Mouse (Mus musculus): Measurements from ENCODE around the gene Keg1. TPM values are rescaled to one million over a fixed set of nuclear protein-coding genes. Genes with fewer than 3 reads are reported as not detected.

The Keg1 gene
- not detected for total RNA-seq (2023)

GRCm38 (mm10) chr19:12695590-12695989, at the start of gene Keg1:
Gene Keg1, plus strand, starts transcription at chr19:12695786.

GRCm38 (mm10) chr19:12670139-12670538, 25.4 kb upstream of the Keg1 start, which contains the start of gene Olfr1442:
Gene Olfr1442, plus strand, starts transcription at chr19:12670439.

GRCm38 (mm10) chr19:12677812-12678211, 17.8 kb upstream of the Keg1 start, which contains the start of gene Olfr1443:
Gene Olfr1443, plus strand, starts transcription at chr19:12678112.

GRCm38 (mm10) chr19:12765308-12765707, 69.7 kb downstream of the Keg1 start, which contains the start of gene Cntf:
Gene Cntf, minus strand, starts transcription at chr19:12765632.

Other genes with a start within 250 kb of the Keg1 start
- 10 to 100 TPM in 1 of 2 experiments, 1 to 10 TPM in 1; 8.7 to 17.2 TPM for gene Mpeg1, start 235.0 kb upstream of the Keg1 start, total RNA-seq (2023)
- 1 to 10 TPM; 3.6 to 6.2 TPM for gene Dtx4, start 194.3 kb upstream of the Keg1 start, total RNA-seq (2023)
- 10 to 100 TPM; 20.3 to 27.8 TPM for gene Fam111a, start 150.0 kb upstream of the Keg1 start, total RNA-seq (2023)
- gene Gm4952, start 95.8 kb upstream of the Keg1 start, total RNA-seq (2023): not detected
- not detected for gene Glyat, start 62.5 kb upstream of the Keg1 start, total RNA-seq (2023)
- not detected for gene Olfr1442, start 25.3 kb upstream of the Keg1 start, total RNA-seq (2023)
- gene Olfr1443, start 17.7 kb upstream of the Keg1 start, total RNA-seq (2023): not detected
- 1 to 10 TPM; 5.7 to 6.1 TPM for gene Cntf, start 69.8 kb downstream of the Keg1 start, total RNA-seq (2023)
- 10 to 100 TPM; 85.1 to 88.8 TPM for gene Zfp91, start 100.3 kb downstream of the Keg1 start, total RNA-seq (2023)
- gene Lpxn, start 100.4 kb downstream of the Keg1 start, total RNA-seq (2023): 10 to 100 TPM; 42.7 to 50.1 TPM
- 1 to 10 TPM; 4.5 to 5.5 TPM for gene Gm5244, start 150.9 kb downstream of the Keg1 start, total RNA-seq (2023)
- 1 to 10 TPM in 1 of 2 experiments, not detected in 1; 1.1 TPM for gene Olfr1444, start 161.5 kb downstream of the Keg1 start, total RNA-seq (2023)
- gene Olfr1445, start 188.1 kb downstream of the Keg1 start, total RNA-seq (2023): not detected
- not detected for gene Olfr1446, start 197.7 kb downstream of the Keg1 start, total RNA-seq (2023)
- gene Olfr1447, start 208.0 kb downstream of the Keg1 start, total RNA-seq (2023): not detected
- not detected for gene Olfr1448, start 228.6 kb downstream of the Keg1 start, total RNA-seq (2023)
- gene Olfr1449, start 235.1 kb downstream of the Keg1 start, total RNA-seq (2023): not detected

Measured in T-cell, adult 66 days (primary cell).